Mouse (Mus musculus): ENCODE measurements at regions not wholly inside any gene's neighbourhood (a gene's known extent, or its start where the extent isn't known, plus 50 kb on each side); places are given as distances from the start of the nearest gene placed in this dataset.
A peak's percentile ranks its signal among the peaks of the same experiment; 100 is the strongest.

- peak; percentile 15 for DNase-seq
These were observed 62.2 kb upstream of the Glycam1 start for GRCm38 (mm10) chr15:103627085-103627484.

Data from right cerebral cortex, adult 18-20 months (tissue).